Mouse (Mus musculus) intestine, embryonic 14.5 days (tissue): Measurements from ENCODE around the gene Tyro3. TPM values are rescaled to one million over a fixed set of nuclear protein-coding genes. Genes with fewer than 3 reads are reported as not detected.

Source experiments
- ATAC-seq: fragments of 200-750 bp; cut with Nextera tagmentation; replicated peaks from 2 replicates; pipeline ENCODE4 v1.8.0; 2017; ENCODE audit warnings: low read depth, moderate number of reproducible peaks, moderate TSS enrichment, moderate library complexity; ENCODE audit not compliant: low FRiP score, low TSS enrichment
- DNase-seq: peaks from one replicate; pipeline ENCODE4 v3.0.0-alpha.2; 2018; ENCODE audit warnings: low spot score
- H3K27ac ChIP-seq: fragments of 300-500 bp; sonication (generic); 2 replicates; pipeline ENCODE4 v1.5.1; 2014; ENCODE audit warnings: low read depth, mild to moderate bottlenecking, control low read depth
- H3K27me3 ChIP-seq: fragments of 300-500 bp; sonication (generic); replicated peaks from 2 replicates; pipeline ENCODE4 v1.6.1; 2014; ENCODE audit warnings: low read length, control low read depth; ENCODE audit not compliant: control insufficient read depth, insufficient read depth
- H3K36me3 ChIP-seq: fragments of 300-500 bp; sonication (generic); 2 replicates; pipeline ENCODE4 v1.6.1; 2014; ENCODE audit warnings: low read length, control low read depth; ENCODE audit not compliant: control insufficient read depth, insufficient read depth
- H3K4me1 ChIP-seq: fragments of 300-500 bp; sonication (generic); replicated peaks from 2 replicates; pipeline ENCODE4 v1.6.1; 2014; ENCODE audit warnings: low read length, control low read depth, mixed read lengths; ENCODE audit not compliant: control insufficient read depth, insufficient read depth
- H3K4me2 ChIP-seq: fragments of 300-500 bp; sonication (generic); 2 replicates; pipeline ENCODE4 v1.6.1; 2014; ENCODE audit warnings: low read length
- H3K4me3 ChIP-seq: fragments of 300-500 bp; sonication (generic); 2 replicates; pipeline ENCODE4 v1.5.1; 2014; ENCODE audit warnings: low read depth, low read length, control low read depth, mixed read lengths
- H3K9ac ChIP-seq: fragments of 300-500 bp; sonication (generic); 2 replicates; pipeline ENCODE4 v1.6.1; 2014; ENCODE audit warnings: mild to moderate bottlenecking, low read length
- H3K9me3 ChIP-seq: fragments of 300-500 bp; sonication (generic); 2 replicates; pipeline ENCODE4 v1.6.1; 2016; ENCODE audit warnings: low read length, control low read depth; ENCODE audit not compliant: control insufficient read depth
- WGBS: fragments of 180-500 bp; shearing (Covaris S2); extraction: QIAGEN DNeasy Blood & Tissue Kit; methylation state at CpG from one replicate; pipeline ENCODE4 v1.1.7; 2014; 5-methylcytosine and 5-hydroxymethylcytosine counted together
- polyA plus RNA-seq: library from polyadenylated mRNA; unstranded; fragments of >200 nt; fragmentation: Nextera tagmentation; extraction: Ambion mirVana; gene quantifications from 2 replicates; pipeline ENCODE4 v1.2.1, GENCODE M21; 2014

Tyro3 gene
- polyA plus RNA-seq, 1 experiment from 2014 or later = 21.9 TPM

GRCm38 (mm10) chr2:119857341-119857740, 59.8 kb downstream of the Tyro3 start:
- Histone ChIP-seq H3K4me3 (no peak overlapping the region), H3K36me3 (no peaks in the 10 kb centered on the region), H3K4me2 (no peak overlapping the region), H3K9me3 (no peaks in the 10 kb centered on the region), H3K27me3 (no peaks in the 10 kb centered on the region), H3K27ac (no peak overlapping the region), H3K9ac (no peak overlapping the region), H3K4me1 (no peaks in the 10 kb centered on the region)
- 95% methylated on average over 2 of the region's 2 CpGs for WGBS
- DNase-seq (no peak), ATAC-seq (no peak)

GRCm38 (mm10) chr2:119864484-119864883, 67.0 kb downstream of the Tyro3 start:
- H3K36me3 ChIP-seq = no peaks in the 10 kb centered on the region
- H3K9me3 ChIP-seq = no peaks in the 10 kb centered on the region
- no peak overlapping the region for H3K4me2 ChIP-seq
- ATAC-seq (no peak), DNase-seq (no peak)
- no peaks in the 10 kb centered on the region for H3K27me3 ChIP-seq
- WGBS = 76% methylated on average over 4 of the region's 4 CpGs
- H3K4me3 ChIP-seq = no peak overlapping the region
- no peak overlapping the region for H3K9ac ChIP-seq
- H3K4me1 ChIP-seq = no peaks in the 10 kb centered on the region
- H3K27ac ChIP-seq = no peak overlapping the region

Other genes starting within 250 kb of the Tyro3 start
- gene Nusap1, start 179.4 kb upstream of the Tyro3 start, polyA plus RNA-seq = 61.0 and 68.7 TPM in 2 replicates
- 25.8 and 29.2 TPM in 2 replicates for gene Oip5, start 179.3 kb upstream of the Tyro3 start, polyA plus RNA-seq
- gene Ndufaf1, start 134.9 kb upstream of the Tyro3 start, polyA plus RNA-seq = 42.8 and 44.8 TPM in 2 replicates
- 29.4 and 32.0 TPM in 2 replicates for gene Rtf1, start 122.7 kb upstream of the Tyro3 start, polyA plus RNA-seq
- 7.2 and 7.4 TPM in 2 replicates for gene Itpka, start 55.4 kb upstream of the Tyro3 start, polyA plus RNA-seq
- 1.9 and 2.8 TPM in 2 replicates for gene Ltk, start 37.3 kb upstream of the Tyro3 start, polyA plus RNA-seq
- gene Rpap1, start 10.2 kb upstream of the Tyro3 start, polyA plus RNA-seq = 27.0 and 28.1 TPM in 2 replicates
- gene Mga, start 99.5 kb downstream of the Tyro3 start, polyA plus RNA-seq = 36.4 and 40.1 TPM in 2 replicates
- 3.6 and 3.9 TPM in 2 replicates for gene Mapkbp1, start 175.0 kb downstream of the Tyro3 start, polyA plus RNA-seq
- gene Jmjd7, start 229.8 kb downstream of the Tyro3 start, polyA plus RNA-seq = 18.9 and 20.1 TPM in 2 replicates
- gene Gm28042, start 229.8 kb downstream of the Tyro3 start, polyA plus RNA-seq = 2.2 and 3.0 TPM in 2 replicates
- gene Pla2g4b, start 235.7 kb downstream of the Tyro3 start, polyA plus RNA-seq = 0.72 and 1.4 TPM in 2 replicates